Mouse (Mus musculus) lung, postnatal 0 days (tissue): ENCODE data around the gene Msi2.

Experiments
- CTCF ChIP-seq: IDR thresholded peaks from 2 replicates; pipeline ENCODE4 v1.5.1; 2016; ENCODE audit warnings: antibody characterized with exemption, mild to moderate bottlenecking
- EP300 ChIP-seq: IDR thresholded peaks from 2 replicates; pipeline ENCODE4 v1.6.1; 2016; ENCODE audit warnings: antibody characterized with exemption, mild to moderate bottlenecking, control low read depth

GRCm38 (mm10) chr11:88524437-88524789 lies 193.9 kb downstream of the Msi2 start:
- TF ChIP-seq CTCF (no peak), EP300 (no peak)
